Mouse (Mus musculus) hindbrain, embryonic 15.5 days (tissue): ENCODE data around the gene Lipa. TPM values are rescaled to one million over a fixed set of nuclear protein-coding genes. Genes with fewer than 3 reads are reported as not detected.

Source experiments
- ATAC-seq: fragments of 200-750 bp; cut with Nextera tagmentation; 2 replicates; pipeline ENCODE4 v1.8.0; 2017; ENCODE audit warnings: low read depth, moderate number of reproducible peaks, moderate TSS enrichment; ENCODE audit not compliant: low FRiP score
- H3K27ac ChIP-seq: fragments of 300-500 bp; sonication (generic); replicated peaks from 2 replicates; pipeline ENCODE4 v1.5.1; 2015; ENCODE audit warnings: mild to moderate bottlenecking, inconsistent platforms
- H3K27me3 ChIP-seq: fragments of 300-500 bp; sonication (generic); 2 replicates; pipeline ENCODE4 v1.6.1; 2015; ENCODE audit warnings: control low read depth, inconsistent platforms
- H3K36me3 ChIP-seq: fragments of 300-500 bp; sonication (generic); 2 replicates; pipeline ENCODE4 v1.6.1; 2015; ENCODE audit warnings: control low read depth, inconsistent platforms
- H3K4me1 ChIP-seq: fragments of 300-500 bp; sonication (generic); replicated peaks from 2 replicates; pipeline ENCODE4 v1.6.1; 2015; ENCODE audit warnings: control low read depth, inconsistent platforms
- H3K4me2 ChIP-seq: fragments of 300-500 bp; sonication (generic); 2 replicates; pipeline ENCODE4 v1.6.1; 2015; ENCODE audit warnings: moderate library complexity, mild to moderate bottlenecking, inconsistent platforms
- H3K4me3 ChIP-seq: fragments of 300-500 bp; sonication (generic); 2 replicates; pipeline ENCODE4 v1.5.1; 2015; ENCODE audit warnings: mild to moderate bottlenecking, inconsistent platforms
- H3K9ac ChIP-seq: fragments of 300-500 bp; sonication (generic); 2 replicates; pipeline ENCODE4 v1.6.1; 2015; ENCODE audit warnings: inconsistent platforms
- H3K9me3 ChIP-seq: fragments of 300-500 bp; sonication (generic); 2 replicates; pipeline ENCODE4 v1.6.1; 2016; ENCODE audit warnings: control low read depth, inconsistent platforms
- WGBS: fragments of 180-500 bp; shearing (Covaris S2); methylation state at CpG from one replicate; pipeline ENCODE4 v1.1.7; 2015; 5-methylcytosine and 5-hydroxymethylcytosine counted together
- polyA plus RNA-seq: library from polyadenylated mRNA; unstranded; fragments of >200 nt; fragmentation: Nextera tagmentation; extraction: Ambion mirVana; gene quantifications from 2 replicates; pipeline ENCODE4 v1.2.1, GENCODE M21; 2015

The Lipa gene
- polyA plus RNA-seq, 1 experiment from 2014 or later = 22.1 TPM

- Histone ChIP-seq H3K9ac (no peak overlapping the region), H3K4me1 (peaks cover 5% of the 10 kb centered on the region), H3K27ac (no peak overlapping the region), H3K36me3 (no peaks in the 10 kb centered on the region), H3K4me2 (peak overlapping the region; percentile 3; the same call in 1 of the 2 replicates), H3K27me3 (no peaks in the 10 kb centered on the region), H3K9me3 (no peaks in the 10 kb centered on the region), H3K4me3 (no peak overlapping the region)
- WGBS = 73% methylated on average over 5 of the region's 5 CpGs
- ATAC-seq = no peak
These were observed 24.7 kb upstream of the Lipa start for GRCm38 (mm10) chr19:34551981-34552380.

GRCm38 (mm10) chr19:34550534-34551223 lies 23.4 kb upstream of the Lipa start, which contains the start of gene Ifit2:
Ifit2 (plus strand) TSS chr19:34550694.
- peak within 1 kb of the TSS; percentile 44 for H3K27ac ChIP-seq
- peak within 1 kb of the TSS; percentile 43 for H3K4me3 ChIP-seq
- peak within 1 kb of the TSS; percentile 46 for H3K9ac ChIP-seq
- ATAC-seq = peak; percentile 97
- H3K9me3 ChIP-seq = no peaks in the 10 kb centered on the region
- under 1% methylated on average over 22 of the region's 22 CpGs for WGBS
- peak within 1 kb of the TSS; percentile 63 for H3K4me2 ChIP-seq
- peaks cover 5% of the 10 kb centered on the region for H3K4me1 ChIP-seq
- H3K36me3 ChIP-seq = no peaks in the 10 kb centered on the region
- no peaks in the 10 kb centered on the region for H3K27me3 ChIP-seq

- peak overlapping the region; percentile 44 for H3K27ac ChIP-seq
- H3K9ac ChIP-seq = peak overlapping the region; percentile 46
- WGBS = 32% methylated on average over 4 of the region's 4 CpGs
These were observed 22.9 kb upstream of the Lipa start for GRCm38 (mm10) chr19:34550205-34550533.

GRCm38 (mm10) chr19:34547976-34548375 lies 20.7 kb upstream of the Lipa start:
- H3K9ac ChIP-seq = no peak overlapping the region
- no peaks in the 10 kb centered on the region for H3K36me3 ChIP-seq
- H3K9me3 ChIP-seq = no peaks in the 10 kb centered on the region
- no peaks in the 10 kb centered on the region for H3K27me3 ChIP-seq
- no peak for ATAC-seq
- H3K27ac ChIP-seq = no peak overlapping the region
- H3K4me3 ChIP-seq = no peak overlapping the region
- 29% methylated on average over 7 of the region's 7 CpGs for WGBS
- H3K4me1 ChIP-seq = peaks cover 5% of the 10 kb centered on the region
- H3K4me2 ChIP-seq = no peak overlapping the region

More at GRCm38 (mm10) chr19:34550205-34550533, 22.9 kb upstream of the Lipa start:
- Histone ChIP-seq H3K36me3 (no peaks in the 10 kb centered on the region), H3K4me3 (peak overlapping the region; percentile 43), H3K27me3 (no peaks in the 10 kb centered on the region), H3K4me2 (peak overlapping the region; percentile 63), H3K9me3 (no peaks in the 10 kb centered on the region), H3K4me1 (peaks cover 5% of the 10 kb centered on the region)
- no peak; the same call in 1 of the 2 replicates for ATAC-seq

- no peak overlapping the region for H3K9ac ChIP-seq
- no peaks in the 10 kb centered on the region for H3K36me3 ChIP-seq
- ATAC-seq = no peak
- H3K4me1 ChIP-seq = peaks cover 5% of the 10 kb centered on the region
- 88% methylated on average over 4 of the region's 4 CpGs for WGBS
- no peaks in the 10 kb centered on the region for H3K9me3 ChIP-seq
- H3K4me2 ChIP-seq = no peak overlapping the region
- no peak overlapping the region for H3K4me3 ChIP-seq
- H3K27ac ChIP-seq = no peak overlapping the region
- no peaks in the 10 kb centered on the region for H3K27me3 ChIP-seq
These were observed 18.9 kb upstream of the Lipa start for GRCm38 (mm10) chr19:34546211-34546610.

GRCm38 (mm10) chr19:34539422-34539821 lies 12.1 kb upstream of the Lipa start:
- Histone ChIP-seq H3K36me3 (no peaks in the 10 kb centered on the region), H3K9ac (no peak overlapping the region), H3K4me2 (no peak overlapping the region), H3K27ac (no peak overlapping the region), H3K9me3 (no peaks in the 10 kb centered on the region), H3K27me3 (no peaks in the 10 kb centered on the region), H3K4me1 (no peaks in the 10 kb centered on the region), H3K4me3 (no peak overlapping the region)
- no peak for ATAC-seq
- 87% methylated on average over 1 of the region's 1 CpGs for WGBS

- WGBS = over 99% methylated on average over 4 of the region's 4 CpGs
- no peak overlapping the region for H3K9ac ChIP-seq
- no peaks in the 10 kb centered on the region for H3K27me3 ChIP-seq
- no peaks in the 10 kb centered on the region for H3K36me3 ChIP-seq
- H3K4me1 ChIP-seq = no peaks in the 10 kb centered on the region
- no peak overlapping the region for H3K27ac ChIP-seq
- no peaks in the 10 kb centered on the region for H3K9me3 ChIP-seq
- no peak overlapping the region for H3K4me2 ChIP-seq
- ATAC-seq = no peak
- no peak overlapping the region for H3K4me3 ChIP-seq
These were observed 4.9 kb upstream of the Lipa start for GRCm38 (mm10) chr19:34532061-34532751.

- peaks cover 11% of the 10 kb centered on the region for H3K4me1 ChIP-seq
- peak; percentile 7; the same call in 1 of the 2 replicates for ATAC-seq
- H3K9me3 ChIP-seq = no peaks in the 10 kb centered on the region
- 38% methylated on average over 11 of the region's 11 CpGs for WGBS
- peak overlapping the region; percentile 83 for H3K27ac ChIP-seq
- H3K4me3 ChIP-seq = peak overlapping the region; percentile 82
- H3K9ac ChIP-seq = peak overlapping the region; percentile 53
- no peaks in the 10 kb centered on the region for H3K27me3 ChIP-seq
- no peaks in the 10 kb centered on the region for H3K36me3 ChIP-seq
- peak overlapping the region; percentile 83 for H3K4me2 ChIP-seq
These were observed 852 bp downstream of the Lipa start for GRCm38 (mm10) chr19:34526321-34526923.

GRCm38 (mm10) chr19:34524646-34525045 lies 2.6 kb downstream of the Lipa start:
- Histone ChIP-seq H3K4me2 (no peak overlapping the region), H3K36me3 (no peaks in the 10 kb centered on the region), H3K27ac (no peak overlapping the region), H3K4me1 (peaks cover 11% of the 10 kb centered on the region), H3K9me3 (no peaks in the 10 kb centered on the region), H3K9ac (no peak overlapping the region), H3K27me3 (no peaks in the 10 kb centered on the region), H3K4me3 (no peak overlapping the region)
- no peak for ATAC-seq
- WGBS = 73% methylated on average over 9 of the region's 9 CpGs

GRCm38 (mm10) chr19:34523106-34523725 lies 4.1 kb downstream of the Lipa start:
- no peaks in the 10 kb centered on the region for H3K27me3 ChIP-seq
- H3K4me1 ChIP-seq = peaks cover 11% of the 10 kb centered on the region
- H3K9me3 ChIP-seq = no peaks in the 10 kb centered on the region
- 75% methylated on average over 12 of the region's 12 CpGs for WGBS
- H3K27ac ChIP-seq = no peak overlapping the region
- no peak overlapping the region for H3K4me2 ChIP-seq
- H3K4me3 ChIP-seq = no peak overlapping the region
- H3K36me3 ChIP-seq = no peaks in the 10 kb centered on the region
- H3K9ac ChIP-seq = no peak overlapping the region
- ATAC-seq = no peak

- no peak for ATAC-seq
These were observed 5.3 kb downstream of the Lipa start for GRCm38 (mm10) chr19:34521978-34522377.

GRCm38 (mm10) chr19:34521361-34521760 lies 5.9 kb downstream of the Lipa start:
- no peaks in the 10 kb centered on the region for H3K36me3 ChIP-seq
- H3K27ac ChIP-seq = no peak overlapping the region
- no peak overlapping the region for H3K4me3 ChIP-seq
- no peak for ATAC-seq
- 84% methylated on average over 2 of the region's 2 CpGs for WGBS
- H3K4me2 ChIP-seq = no peak overlapping the region
- H3K4me1 ChIP-seq = peaks cover 10% of the 10 kb centered on the region
- no peaks in the 10 kb centered on the region for H3K9me3 ChIP-seq
- H3K9ac ChIP-seq = no peak overlapping the region
- H3K27me3 ChIP-seq = no peaks in the 10 kb centered on the region

More at GRCm38 (mm10) chr19:34521978-34522377, 5.3 kb downstream of the Lipa start:
- H3K4me2 ChIP-seq = no peak overlapping the region
- no peaks in the 10 kb centered on the region for H3K36me3 ChIP-seq
- no peaks in the 10 kb centered on the region for H3K27me3 ChIP-seq
- H3K9ac ChIP-seq = no peak overlapping the region
- no peak overlapping the region for H3K4me3 ChIP-seq
- H3K4me1 ChIP-seq = peaks cover 11% of the 10 kb centered on the region
- H3K27ac ChIP-seq = no peak overlapping the region
- H3K9me3 ChIP-seq = no peaks in the 10 kb centered on the region
- WGBS = 100% methylated on average over 1 of the region's 1 CpGs
